Comparison of ENCODE assay signal across 25 mouse cellular contexts in genomic region chr4:97569320-97569719, GRCm38 (mm10).
DNase-seq lines count a peak whose midpoint lies in the region; ATAC-seq lines count a peak whose summit lies in the region.
"Had no signal": no experiment of that assay in that cellular context is flagged by ENCODE, and none has a peak within 500 bp of the region (broad histone marks: within the 10 kb centered on the region; RNA-seq: fewer than 3 reads in every experiment).

No protein-coding gene starts in this region.

- no peaks in the 10 kb centered on the region for H3K36me3 ChIP-seq in kidney, embryonic 14.5 days (ENCODE audit: control insufficient read depth, insufficient read depth, low read length)
- H3K36me3 ChIP-seq: forebrain, embryonic 10.5 days; hindbrain, embryonic 10.5 days; hindbrain, embryonic 13.5 days had no signal

- no peak overlapping the region for H3K27ac ChIP-seq in kidney, embryonic 14.5 days (ENCODE audit: low read depth, low read length)
- H3K27ac ChIP-seq: forebrain, embryonic 10.5 days; forebrain, embryonic 13.5 days; hindbrain, embryonic 10.5 days; hindbrain, embryonic 13.5 days had no signal

- no peak for DNase-seq in MN1 (ENCODE audit: low spot score)
- DNase-seq in urinary bladder, postnatal 4 days (ENCODE audit: low spot score in 2 of 2): no peak
- DNase-seq: adrenal gland, adult 8-10 months; adrenal gland, postnatal 25 days; B cell, adult 2 months; cerebellum, adult 11-12 months; cerebellum, adult 8-10 months; cerebellum, postnatal 10 days; cerebellum, postnatal 36 days; gastrocnemius, postnatal 10 days; gastrocnemius, postnatal 36 days; heart, adult 11 months had no signal

- H3K27me3 ChIP-seq in kidney, embryonic 14.5 days (ENCODE audit: control insufficient read depth, insufficient read depth, low read length): no peaks in the 10 kb centered on the region
- H3K27me3 ChIP-seq: forebrain, embryonic 13.5 days; hindbrain, embryonic 13.5 days had no signal

- no peaks in the 10 kb centered on the region for H3K4me1 ChIP-seq in kidney, embryonic 14.5 days (ENCODE audit: control insufficient read depth, insufficient read depth, low read length)
- H3K4me1 ChIP-seq: forebrain, embryonic 13.5 days; hindbrain, embryonic 10.5 days had no signal

- no peak overlapping the region for H3K4me2 ChIP-seq in kidney, embryonic 14.5 days (replicated peaks; ENCODE audit: low read depth, low read length)
- H3K4me2 ChIP-seq: forebrain, embryonic 13.5 days; heart, embryonic 11.5 days; hindbrain, embryonic 13.5 days had no signal

- H3K9ac ChIP-seq in kidney, embryonic 14.5 days (ENCODE audit: low read depth, low read length): no peak overlapping the region
- H3K9ac ChIP-seq: forebrain, embryonic 13.5 days; hindbrain, embryonic 13.5 days had no signal

- no peak overlapping the region for H3K4me3 ChIP-seq in kidney, embryonic 14.5 days (ENCODE audit: low read length)
- H3K4me3 ChIP-seq: forebrain, embryonic 10.5 days; forebrain, embryonic 13.5 days; hindbrain, embryonic 10.5 days; hindbrain, embryonic 13.5 days had no signal

- peak; percentile 64 for ATAC-seq in CD4-positive, CD25-positive, alpha-beta regulatory T cell, adult 4 months
- peak; percentile 79 for ATAC-seq in common myeloid progenitor, adult 5-6 weeks (replicated peaks; ENCODE audit: low read depth, poor library complexity, severe bottlenecking)
- ATAC-seq in inflammation-experienced regulatory T-cells, adult 6 months: peak; percentile 41
- ATAC-seq in kidney, embryonic 14.5 days (ENCODE audit: low FRiP score, low TSS enrichment): no peak
- ATAC-seq: activated CD4-positive, CD25-positive, alpha-beta regulatory T cell, adult 4 months; forebrain, embryonic 13.5 days; forebrain, embryonic 16.5 days; hindbrain, embryonic 16.5 days; intestine, embryonic 16.5 days had no signal

- H3K9me3 ChIP-seq in kidney, embryonic 14.5 days (ENCODE audit: control insufficient read depth, low read length): no peaks in the 10 kb centered on the region
- H3K9me3 ChIP-seq: forebrain, embryonic 10.5 days; forebrain, embryonic 13.5 days; hindbrain, embryonic 10.5 days; hindbrain, embryonic 13.5 days had no signal

- WGBS in kidney, embryonic 14.5 days: 78% methylated on average over 3 of the region's 3 CpGs
